Mouse (Mus musculus) hindbrain, postnatal 0 days (tissue): Measurements from ENCODE around the gene Pip4k2a. TPM values are rescaled to one million over a fixed set of nuclear protein-coding genes. Genes with fewer than 3 reads are reported as not detected.
"Not testable (repeated sequence)": the region's sequence is repeated elsewhere in the genome, so short reads cannot be mapped to it uniquely, and the experiment has no call there.

Experiments used
- ATAC-seq: fragments of 200-750 bp; cut with Nextera tagmentation; 2 replicates; pipeline ENCODE4 v1.8.0; 2017; ENCODE audit warnings: mild to moderate bottlenecking, moderate TSS enrichment, moderate library complexity
- DNase-seq: peaks from one replicate; pipeline ENCODE4 v3.0.0-alpha.2; 2015; ENCODE audit warnings: low spot score
- H3K27ac ChIP-seq: fragments of 300-500 bp; sonication (generic); 2 replicates; pipeline ENCODE4 v1.5.1; 2014; ENCODE audit warnings: mild to moderate bottlenecking
- H3K27me3 ChIP-seq: fragments of 300-500 bp; sonication (generic); 2 replicates; pipeline ENCODE4 v1.6.1; 2014; ENCODE audit warnings: low read length, mixed read lengths; ENCODE audit not compliant: insufficient read depth
- H3K36me3 ChIP-seq: fragments of 300-500 bp; sonication (generic); 2 replicates; pipeline ENCODE4 v1.6.1; 2014; ENCODE audit warnings: low read length, mixed read lengths; ENCODE audit not compliant: insufficient read depth
- H3K4me1 ChIP-seq: fragments of 300-500 bp; sonication (generic); 2 replicates; pipeline ENCODE4 v1.6.1; 2014; ENCODE audit warnings: antibody characterized with exemption, low read length, mixed read lengths; ENCODE audit not compliant: insufficient read depth
- H3K4me2 ChIP-seq: fragments of 300-500 bp; sonication (generic); 2 replicates; pipeline ENCODE4 v1.6.1; 2014; ENCODE audit warnings: low read depth, mild to moderate bottlenecking, low read length, moderate library complexity, mixed read lengths
- H3K4me3 ChIP-seq: fragments of 300-500 bp; sonication (generic); 2 replicates; pipeline ENCODE4 v1.5.1; 2014; ENCODE audit warnings: low read length
- H3K9ac ChIP-seq: fragments of 300-500 bp; sonication (generic); replicated peaks from 2 replicates; pipeline ENCODE4 v1.6.1; 2014; ENCODE audit warnings: mild to moderate bottlenecking, low read length, moderate library complexity, mixed read lengths
- H3K9me3 ChIP-seq: fragments of 300-500 bp; sonication (generic); 2 replicates; pipeline ENCODE4 v1.6.1; 2016; ENCODE audit warnings: low read length, mixed read lengths
- CTCF ChIP-seq: IDR thresholded peaks from 2 replicates; pipeline ENCODE4 v1.5.1; 2016; ENCODE audit warnings: antibody characterized with exemption, control low read depth, low read depth
- WGBS: fragments of 180-500 bp; shearing (Covaris S2); extraction: QIAGEN DNeasy Blood & Tissue Kit; methylation state at CpG from one replicate; pipeline ENCODE4 v1.1.7; 2014; 5-methylcytosine and 5-hydroxymethylcytosine counted together
- polyA plus RNA-seq: library from polyadenylated mRNA; unstranded; fragments of >200 nt; fragmentation: Nextera tagmentation; extraction: Ambion mirVana; gene quantifications from 2 replicates; pipeline ENCODE4 v1.2.1, GENCODE M21; 2015
- total RNA-seq: library from RNA; depleted of rRNA; stranded (reverse); fragments of >200 nt; gene quantifications from 2 replicates; pipeline ENCODE4 v1.2.3, GENCODE M21; 2014

Pip4k2a gene
- total and polyA plus RNA-seq, 2 experiments from 2014 or later = 5.5 to 8.2 TPM

DNA sequence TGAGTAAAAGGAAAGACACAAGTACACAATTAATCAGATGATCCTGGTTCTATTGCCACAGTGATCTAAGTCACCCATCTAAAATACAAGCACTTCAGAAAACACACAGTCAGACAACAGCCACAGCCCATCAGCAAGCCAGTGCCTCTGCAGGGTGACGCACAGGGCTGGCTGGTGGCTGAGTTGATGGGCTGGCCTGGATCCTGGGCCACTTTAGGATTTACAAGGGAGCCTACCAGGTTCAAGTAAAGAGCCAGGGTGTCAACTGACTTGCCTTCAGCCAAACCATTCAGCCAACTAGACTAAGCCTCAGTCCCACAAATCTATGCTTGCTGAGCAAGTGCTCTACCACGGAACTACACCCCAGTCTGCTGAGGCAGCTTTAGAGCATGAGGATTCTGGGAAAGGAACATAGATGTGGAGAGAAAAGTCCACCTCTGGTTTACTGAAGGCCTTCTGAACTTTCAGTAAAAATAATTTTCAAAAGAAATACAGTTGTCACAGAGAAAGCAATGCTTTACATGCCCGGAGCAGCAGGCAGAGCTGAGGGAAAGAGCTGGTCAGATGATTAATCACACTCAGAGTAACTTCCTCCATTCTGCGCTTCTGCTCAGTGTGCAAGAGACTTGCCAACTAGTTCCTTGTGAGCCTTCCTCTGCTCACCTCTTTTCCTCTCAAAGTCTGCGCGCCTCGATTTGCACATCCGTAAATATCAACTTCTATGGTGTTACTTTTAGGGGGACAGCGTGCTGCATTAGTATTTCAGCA is 94.4 kb downstream of the Pip4k2a start:
- no peaks in the 10 kb centered on the region for H3K36me3 ChIP-seq
- H3K4me1 ChIP-seq = no peaks in the 10 kb centered on the region
- TF ChIP-seq CTCF = no peak
- H3K27ac ChIP-seq = no peak overlapping the region
- DNase-seq = no peak
- H3K4me3 ChIP-seq = no peak overlapping the region
- H3K27me3 ChIP-seq = no peaks in the 10 kb centered on the region
- H3K4me2 ChIP-seq = no peak overlapping the region
- H3K9me3 ChIP-seq = no peaks in the 10 kb centered on the region
- no peak for ATAC-seq
- H3K9ac ChIP-seq = no peak overlapping the region
- 89% methylated on average over 9 of the region's 9 CpGs for WGBS

DNA sequence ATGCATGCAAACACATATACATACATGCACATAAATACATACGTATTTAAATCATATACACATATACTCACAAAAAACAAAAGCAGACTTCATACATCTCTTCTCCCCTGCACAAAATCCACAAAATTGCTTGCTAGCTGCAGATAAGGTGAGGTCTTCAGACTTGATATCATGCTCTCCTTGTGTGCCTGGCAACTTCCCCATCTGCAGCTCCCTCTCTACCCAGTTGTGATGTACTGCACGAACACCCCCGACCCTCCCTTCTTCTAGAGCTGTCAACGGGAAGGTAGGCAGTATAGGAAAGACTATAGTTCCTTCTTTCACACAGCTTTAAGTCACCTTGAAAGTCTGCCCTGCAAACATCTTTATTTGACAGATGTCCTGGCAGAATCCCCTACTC is 96.8 kb downstream of the Pip4k2a start:
- Histone ChIP-seq H3K4me2 (no peak overlapping the region), H3K36me3 (no peaks in the 10 kb centered on the region), H3K27me3 (no peaks in the 10 kb centered on the region), H3K4me1 (no peaks in the 10 kb centered on the region), H3K9me3 (no peaks in the 10 kb centered on the region), H3K9ac (no peak overlapping the region), H3K4me3 (no peak overlapping the region), H3K27ac (no peak overlapping the region)
- no peak for TF ChIP-seq CTCF
- WGBS = 93% methylated on average over 4 of the region's 4 CpGs
- ATAC-seq = no peak
- no peak for DNase-seq

- Histone ChIP-seq H3K27me3 (no peaks in the 10 kb centered on the region), H3K9ac (no peak overlapping the region), H3K36me3 (no peaks in the 10 kb centered on the region), H3K4me3 (no peak overlapping the region), H3K27ac (no peak overlapping the region), H3K9me3 (no peaks in the 10 kb centered on the region), H3K4me1 (no peaks in the 10 kb centered on the region), H3K4me2 (no peak overlapping the region)
- DNase-seq (no peak), ATAC-seq (no peak)
- TF ChIP-seq CTCF = no peak
- 97% methylated on average over 2 of the region's 2 CpGs for WGBS
Observed at GRCm38 (mm10) chr2:18900635-18901034, 97.3 kb downstream of the Pip4k2a start.

DNA sequence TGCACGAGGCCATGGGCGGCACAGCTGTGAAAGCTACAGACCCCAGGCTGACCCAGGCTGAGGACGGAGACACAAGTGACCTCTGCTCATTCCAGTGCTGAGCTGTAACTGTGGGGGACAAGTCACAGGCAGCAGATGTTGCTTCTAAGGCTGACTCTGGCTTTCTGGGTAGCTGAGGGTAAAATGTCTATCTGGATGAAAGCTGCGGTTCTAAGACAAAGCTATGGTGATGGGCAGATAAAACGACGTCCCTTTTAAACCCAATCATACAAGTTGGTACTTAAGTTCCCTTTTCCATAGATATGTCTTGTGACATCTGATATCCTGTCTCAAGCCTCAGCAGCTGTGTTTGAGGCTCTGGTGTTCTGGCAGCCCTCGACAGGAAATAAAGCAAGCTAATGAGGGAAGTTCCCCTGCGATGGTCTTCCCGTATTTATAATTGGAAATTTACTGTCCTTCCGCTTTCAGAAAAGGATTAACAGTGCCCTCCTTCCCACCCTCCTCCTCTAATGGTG is 100.1 kb downstream of the Pip4k2a start:
- H3K36me3 ChIP-seq = no peaks in the 10 kb centered on the region
- H3K4me2 ChIP-seq = no peak overlapping the region
- no peaks in the 10 kb centered on the region for H3K9me3 ChIP-seq
- no peaks in the 10 kb centered on the region for H3K27me3 ChIP-seq
- no peaks in the 10 kb centered on the region for H3K4me1 ChIP-seq
- DNase-seq (no peak), ATAC-seq (no peak)
- no peak overlapping the region for H3K9ac ChIP-seq
- no peak overlapping the region for H3K4me3 ChIP-seq
- H3K27ac ChIP-seq = no peak overlapping the region
- no peak for TF ChIP-seq CTCF
- 62% methylated on average over 10 of the region's 10 CpGs for WGBS

GRCm38 (mm10) chr2:18896015-18896414 is 101.9 kb downstream of the Pip4k2a start:
- no peak overlapping the region for H3K4me2 ChIP-seq
- no peak overlapping the region for H3K9ac ChIP-seq
- TF ChIP-seq CTCF = no peak
- DNase-seq (no peak), ATAC-seq (no peak)
- H3K4me1 ChIP-seq = no peaks in the 10 kb centered on the region
- H3K36me3 ChIP-seq = no peaks in the 10 kb centered on the region
- no peaks in the 10 kb centered on the region for H3K27me3 ChIP-seq
- H3K4me3 ChIP-seq = no peak overlapping the region
- H3K9me3 ChIP-seq = no peaks in the 10 kb centered on the region
- 50% methylated on average over 6 of the region's 6 CpGs for WGBS
- no peak overlapping the region for H3K27ac ChIP-seq

DNA sequence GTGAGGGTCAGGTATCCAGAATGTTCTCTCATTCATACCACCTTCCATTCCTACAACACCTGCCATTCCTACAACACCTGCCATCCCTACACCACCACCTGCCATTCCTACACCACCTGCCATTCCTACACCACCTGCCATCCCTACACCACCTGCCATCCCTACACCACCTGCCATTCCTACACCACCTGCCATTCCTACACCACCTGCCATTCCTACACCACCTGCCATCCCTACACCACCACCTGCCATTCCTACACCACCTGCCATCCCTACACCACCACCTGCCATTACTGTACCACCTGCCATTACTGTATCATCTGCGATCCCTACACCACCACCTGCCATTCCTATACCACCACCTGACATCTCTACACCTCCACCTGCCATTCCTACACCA is 104.6 kb downstream of the Pip4k2a start:
- not testable (repeated sequence) for H3K27me3 ChIP-seq, H3K4me2 ChIP-seq, H3K36me3 ChIP-seq, ATAC-seq, H3K4me1 ChIP-seq, DNase-seq, H3K9ac ChIP-seq, H3K9me3 ChIP-seq, H3K4me3 ChIP-seq, H3K27ac ChIP-seq
- 100% methylated on average over 1 of the region's 1 CpGs for WGBS

DNA sequence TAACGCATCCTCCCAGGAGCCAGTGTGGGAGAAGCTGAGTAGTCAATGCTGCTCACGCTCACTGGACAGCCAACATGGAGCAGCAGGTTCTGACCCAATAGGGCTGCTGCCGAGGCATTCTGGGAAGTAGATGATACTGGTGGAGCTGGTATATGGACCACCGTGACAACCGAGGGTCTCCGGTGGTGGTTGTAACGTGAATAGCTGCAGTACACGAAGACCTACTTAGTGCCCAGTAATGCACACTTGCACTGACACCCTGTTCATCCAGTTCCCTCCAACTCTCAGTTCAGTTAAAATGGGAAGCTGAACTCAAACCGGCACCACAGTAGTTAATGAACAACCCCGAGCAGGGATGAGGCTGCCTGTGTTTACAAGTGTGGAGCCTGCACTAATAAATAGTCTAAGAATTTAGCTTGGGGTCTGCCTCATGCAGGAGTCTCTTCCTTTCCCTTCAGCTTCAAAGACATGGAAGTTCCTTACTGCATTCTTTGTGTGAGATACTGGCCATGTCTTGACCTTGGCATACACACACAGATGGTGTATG is 105.9 kb downstream of the Pip4k2a start:
- Histone ChIP-seq H3K4me1 (no peaks in the 10 kb centered on the region), H3K27me3 (no peaks in the 10 kb centered on the region), H3K4me2 (no peak overlapping the region), H3K36me3 (no peaks in the 10 kb centered on the region), H3K9ac (no peak overlapping the region), H3K27ac (no peak overlapping the region), H3K9me3 (no peaks in the 10 kb centered on the region), H3K4me3 (no peak overlapping the region)
- no peak for TF ChIP-seq CTCF
- no peak for DNase-seq
- ATAC-seq = no peak
- 88% methylated on average over 10 of the region's 10 CpGs for WGBS
